ENCODE assay signal across 17 mouse cellular contexts in genomic region chr12:102947826-102948225, GRCm38 (mm10). TPM values are rescaled to one million over a fixed set of nuclear protein-coding genes. Genes with fewer than 3 reads are reported as not detected.
A peak's percentile ranks its signal among the peaks of the same experiment; 100 is the strongest.
DNase-seq lines count a peak whose midpoint lies in the region; ATAC-seq and TF ChIP-seq lines count a peak whose summit lies in the region.
"Had no signal": no experiment of that assay in that cellular context is flagged by ENCODE, and none has a peak within 500 bp of the region (broad histone marks: within the 10 kb centered on the region; RNA-seq: fewer than 3 reads in every experiment).

No protein-coding gene starts in this region.

- no peaks in the 10 kb centered on the region for H3K9me3 ChIP-seq in forebrain, embryonic 15.5 days
- no peaks in the 10 kb centered on the region for H3K9me3 ChIP-seq in forebrain, embryonic 10.5 days
- H3K9me3 ChIP-seq in forebrain, postnatal 0 days (ENCODE audit: low read length), result 0 out of 2 replicates have a peak, but pooled peaks cover 3% of the 10 kb centered on the region
- H3K9me3 ChIP-seq in midbrain, embryonic 15.5 days, result no peaks in the 10 kb centered on the region
- H3K9me3 ChIP-seq: liver, embryonic 13.5 days had no signal

- DNase-seq in forebrain, embryonic 10.5 days (ENCODE audit: extremely low spot score, low spot score), result no peak
- DNase-seq in Muller cell, postnatal 12 days (ENCODE audit: inconsistent ontology term), result peak; percentile 8
- no peak for DNase-seq in forebrain, postnatal 0 days
- no peak for DNase-seq in frontal cortex, adult 2 months (ENCODE audit: extremely low spot score in 1 of 2, low spot score in 1 of 2)
- DNase-seq in adipocyte (ENCODE audit: low spot score), result no peak
- DNase-seq: adrenal gland, postnatal 10 days; B cell, adult 2 months; heart, adult 2 months; heart, postnatal 36 days; kidney, adult 9 months; liver, embryonic 13.5 days; lung, postnatal 4 days; thymus, postnatal 25 days had no signal

- peak overlapping the region; percentile 56 for H3K4me2 ChIP-seq in forebrain, embryonic 15.5 days (replicated peaks)
- peak overlapping the region; percentile 54 for H3K4me2 ChIP-seq in forebrain, postnatal 0 days (ENCODE audit: low read depth)
- H3K4me2 ChIP-seq in midbrain, embryonic 15.5 days, result peak overlapping the region; percentile 70

- H3K27me3 ChIP-seq in forebrain, embryonic 15.5 days, result no peaks in the 10 kb centered on the region
- H3K27me3 ChIP-seq in forebrain, embryonic 10.5 days (ENCODE audit: poor library complexity, severe bottlenecking), result peaks cover 31% of the 10 kb centered on the region
- no peaks in the 10 kb centered on the region for H3K27me3 ChIP-seq in forebrain, postnatal 0 days (ENCODE audit: insufficient read depth, low read length)
- no peaks in the 10 kb centered on the region for H3K27me3 ChIP-seq in midbrain, embryonic 15.5 days (replicated peaks)

- ATAC-seq in forebrain, embryonic 15.5 days (replicated peaks), result no peak
- ATAC-seq in forebrain, postnatal 0 days, result no peak
- no peak for ATAC-seq in midbrain, embryonic 15.5 days (replicated peaks)
- no peak for ATAC-seq in frontal cortex, adult (ENCODE audit: low TSS enrichment)

- peaks cover 30% of the 10 kb centered on the region for H3K4me1 ChIP-seq in forebrain, embryonic 15.5 days
- peaks cover 15% of the 10 kb centered on the region for H3K4me1 ChIP-seq in forebrain, embryonic 10.5 days
- H3K4me1 ChIP-seq in forebrain, postnatal 0 days (ENCODE audit: insufficient read depth), result peaks cover 18% of the 10 kb centered on the region
- peaks cover 34% of the 10 kb centered on the region for H3K4me1 ChIP-seq in midbrain, embryonic 15.5 days

- no peaks in the 10 kb centered on the region for H3K36me3 ChIP-seq in forebrain, embryonic 15.5 days
- no peaks in the 10 kb centered on the region for H3K36me3 ChIP-seq in forebrain, embryonic 10.5 days (replicated peaks)
- no peaks in the 10 kb centered on the region for H3K36me3 ChIP-seq in forebrain, postnatal 0 days (ENCODE audit: insufficient read depth)
- no peaks in the 10 kb centered on the region for H3K36me3 ChIP-seq in midbrain, embryonic 15.5 days (replicated peaks)
- H3K36me3 ChIP-seq: liver, embryonic 13.5 days had no signal

- H3K27ac ChIP-seq in forebrain, embryonic 15.5 days (replicated peaks), result no peak overlapping the region
- no peak overlapping the region for H3K27ac ChIP-seq in forebrain, embryonic 10.5 days
- no peak overlapping the region for H3K27ac ChIP-seq in forebrain, postnatal 0 days (ENCODE audit: low read depth, low read length)
- H3K27ac ChIP-seq in midbrain, embryonic 15.5 days, result peak overlapping the region; percentile 99
- H3K27ac ChIP-seq: heart, adult 2 months; liver, embryonic 13.5 days had no signal

- no peak overlapping the region for H3K9ac ChIP-seq in forebrain, embryonic 15.5 days (replicated peaks)
- peak overlapping the region; percentile 87; the same call in 1 of the 2 replicates for H3K9ac ChIP-seq in forebrain, postnatal 0 days
- H3K9ac ChIP-seq in midbrain, embryonic 15.5 days, result no peak overlapping the region
- H3K9ac ChIP-seq: liver, embryonic 13.5 days had no signal

- peak overlapping the region; percentile 65 for H3K4me3 ChIP-seq in forebrain, embryonic 15.5 days
- H3K4me3 ChIP-seq in forebrain, embryonic 10.5 days, result no peak overlapping the region
- H3K4me3 ChIP-seq in forebrain, postnatal 0 days (ENCODE audit: low read depth, low read length), result peak overlapping the region; percentile 72
- H3K4me3 ChIP-seq in midbrain, embryonic 15.5 days, result peak overlapping the region; percentile 70
- H3K4me3 ChIP-seq: heart, adult 2 months had no signal

- TF ChIP-seq CTCF in forebrain, postnatal 0 days (IDR thresholded peaks at IDR 0.05; ENCODE audit: low read depth), result no peak

- 27% methylated on average over 10 of the region's 10 CpGs for WGBS in forebrain, embryonic 15.5 days
- WGBS in forebrain, embryonic 10.5 days, result 30% methylated on average over 10 of the region's 10 CpGs
- WGBS in forebrain, postnatal 0 days, result 27% methylated on average over 10 of the region's 10 CpGs
- WGBS in midbrain, embryonic 15.5 days, result 32% methylated on average over 10 of the region's 10 CpGs

RNA-seq across cellular contexts. Expression of gene Unc79, which starts 0.8 kb away (rescaled TPM):
- polyA plus RNA-seq in forebrain, embryonic 15.5 days (2015; fragmentation: Nextera tagmentation; extraction: Ambion mirVana), result 7.2 and 7.9 TPM in 2 replicates
- polyA plus RNA-seq in forebrain, embryonic 10.5 days (2016; fragmentation: Nextera tagmentation; extraction: Ambion mirVana), result 0.33 and 0.36 TPM in 2 replicates
- 25.5 and 52.9 TPM in 2 replicates for total RNA-seq in forebrain, postnatal 0 days (2014; rRNA removed)
- 4.4 and 5.7 TPM in 2 replicates for polyA plus RNA-seq in forebrain, postnatal 0 days (2015; fragmentation: Nextera tagmentation; extraction: Ambion mirVana)
- 8.1 and 8.7 TPM in 2 replicates for polyA plus RNA-seq in midbrain, embryonic 15.5 days (2015; fragmentation: Nextera tagmentation; extraction: Ambion mirVana)
- 37.7 and 41.8 TPM in 2 replicates for polyA plus RNA-seq in frontal cortex, adult 2 months (2012; rRNA removed)
- total RNA-seq: heart, postnatal 36 days had no signal

RNA-seq across cellular contexts. Expression of gene Cox8c, which starts 48.7 kb away (rescaled TPM):
- not detected in 2 replicates for polyA plus RNA-seq in forebrain, embryonic 15.5 days (2015; fragmentation: Nextera tagmentation; extraction: Ambion mirVana)
- not detected in 2 replicates for polyA plus RNA-seq in forebrain, embryonic 10.5 days (2016; fragmentation: Nextera tagmentation; extraction: Ambion mirVana)
- not detected in 2 replicates for total RNA-seq in forebrain, postnatal 0 days (2014; rRNA removed)
- polyA plus RNA-seq in forebrain, postnatal 0 days (2015; fragmentation: Nextera tagmentation; extraction: Ambion mirVana), result not detected in 2 replicates
- polyA plus RNA-seq in midbrain, embryonic 15.5 days (2015; fragmentation: Nextera tagmentation; extraction: Ambion mirVana), result not detected in 2 replicates
- polyA plus RNA-seq in frontal cortex, adult 2 months (2012; rRNA removed), result not detected in 2 replicates
- total RNA-seq: adrenal gland, postnatal 10 days; heart, adult 2 months; heart, postnatal 36 days; left cerebral cortex, adult 8-10 months had no signal
- polyA plus RNA-seq: heart, adult 2 months; liver, embryonic 13.5 days had no signal
